Mouse (Mus musculus): Measurements from ENCODE around the gene Sh3yl1.

Sh3yl1 gene

DNA sequence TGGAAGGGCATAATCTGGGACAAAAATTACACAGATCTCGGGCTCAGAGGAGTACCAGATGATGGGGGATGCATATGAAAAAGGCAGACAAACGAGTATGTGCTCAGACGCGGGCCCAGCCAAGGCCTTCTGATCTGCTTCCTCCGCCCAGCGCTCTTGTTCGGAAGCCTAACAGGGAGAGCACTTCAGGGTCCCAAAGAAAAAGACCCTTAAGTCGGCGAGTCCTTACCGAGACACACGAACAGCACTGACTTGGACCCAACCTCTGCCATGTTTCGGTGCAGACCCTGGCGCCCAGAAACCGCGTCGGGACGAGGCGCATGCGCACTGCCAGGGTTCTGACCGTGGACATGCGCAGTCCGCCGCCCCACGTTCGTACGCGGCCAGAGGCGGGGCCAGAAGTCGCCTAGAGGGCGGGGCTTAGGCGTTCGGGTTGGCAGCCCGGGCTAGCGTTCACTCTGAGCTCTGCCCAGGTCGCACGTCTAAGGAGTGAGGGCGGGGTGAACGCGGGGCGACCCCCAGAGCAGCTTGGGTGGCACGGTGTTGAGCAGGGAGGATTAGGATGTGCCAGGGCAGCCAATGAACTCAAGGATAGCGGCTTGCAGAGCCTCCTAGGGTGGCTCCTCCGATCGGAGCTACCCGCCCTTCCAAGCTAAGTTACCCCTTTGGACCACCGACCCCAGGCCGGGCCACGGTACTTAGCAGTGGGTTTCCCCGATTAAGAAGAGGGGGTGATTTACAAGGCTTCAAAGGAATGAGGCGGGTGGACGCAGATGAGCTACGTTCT lies at the start of gene Sh3yl1, which contains the start of gene Acp1:
Sh3yl1 (plus strand) TSS at position 408 of the 787 bp plus-strand sequence.
Acp1 (minus strand) TSS at position 329 of the 787 bp plus-strand sequence.
- DNase-seq (ENCODE audit: low read depth, low spot score), result peak; percentile 95

DNA sequence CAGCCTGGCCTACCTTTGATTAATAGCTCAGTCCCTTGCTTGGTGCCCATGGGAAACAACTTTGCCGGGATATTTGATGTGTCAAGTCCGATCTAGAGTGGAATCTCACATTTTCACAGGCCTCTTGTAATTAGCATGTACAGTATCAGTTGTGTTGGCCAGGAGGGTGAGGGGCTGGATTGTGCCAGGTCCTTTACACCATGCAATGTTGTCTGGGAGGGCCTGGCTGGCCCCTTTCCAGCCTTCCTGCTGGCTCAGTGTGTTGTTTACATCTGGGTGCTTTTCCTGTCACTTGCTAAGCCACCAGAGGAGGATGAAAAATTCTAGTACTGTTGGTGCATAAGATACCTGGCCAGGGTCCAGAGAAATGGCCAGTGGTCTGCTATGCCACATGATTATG lies 47.1 kb upstream of the Sh3yl1 start:
- no peak for DNase-seq (ENCODE audit: low read depth, low spot score)

DNA sequence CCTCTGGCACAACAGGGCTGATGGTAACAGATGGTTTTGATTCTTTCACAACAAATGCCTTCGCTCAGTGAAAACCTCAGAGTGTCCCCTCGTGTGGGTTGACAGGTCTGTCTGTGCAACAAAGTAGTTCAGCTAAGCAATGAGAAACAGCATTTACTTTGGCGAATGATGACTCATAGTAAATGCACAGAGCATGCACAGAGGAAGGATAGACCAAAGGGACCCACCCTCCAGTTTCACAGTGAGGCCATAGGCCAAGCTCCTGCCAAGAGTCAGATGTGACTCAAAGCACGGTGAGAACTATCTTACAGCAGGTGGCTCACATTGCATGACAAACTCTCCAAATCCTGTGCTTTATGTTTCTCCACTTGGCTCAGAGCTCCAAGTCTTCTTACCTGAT lies 45.7 kb upstream of the Sh3yl1 start:
- DNase-seq (ENCODE audit: low read depth, low spot score), result no peak

DNA sequence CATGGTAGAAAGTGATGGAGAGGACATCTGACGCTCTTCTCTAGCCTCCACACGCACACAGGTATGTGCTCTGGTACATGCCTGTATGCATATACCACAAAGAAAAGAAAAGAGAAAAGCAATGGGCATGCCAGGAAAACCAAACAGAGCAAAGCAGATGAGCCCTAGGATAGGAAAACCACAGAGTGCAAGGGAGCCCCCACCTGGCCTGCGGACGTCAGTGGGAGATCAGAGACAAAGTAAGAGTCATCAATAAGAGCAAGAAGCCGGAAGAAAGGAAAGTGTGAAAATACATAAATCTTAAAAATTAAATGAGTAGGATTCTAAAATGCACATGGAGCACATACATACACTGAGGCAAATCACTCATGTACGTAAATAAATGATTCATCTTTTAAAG lies 32.0 kb upstream of the Sh3yl1 start:
- no peak for DNase-seq (ENCODE audit: low read depth, low spot score)

DNA sequence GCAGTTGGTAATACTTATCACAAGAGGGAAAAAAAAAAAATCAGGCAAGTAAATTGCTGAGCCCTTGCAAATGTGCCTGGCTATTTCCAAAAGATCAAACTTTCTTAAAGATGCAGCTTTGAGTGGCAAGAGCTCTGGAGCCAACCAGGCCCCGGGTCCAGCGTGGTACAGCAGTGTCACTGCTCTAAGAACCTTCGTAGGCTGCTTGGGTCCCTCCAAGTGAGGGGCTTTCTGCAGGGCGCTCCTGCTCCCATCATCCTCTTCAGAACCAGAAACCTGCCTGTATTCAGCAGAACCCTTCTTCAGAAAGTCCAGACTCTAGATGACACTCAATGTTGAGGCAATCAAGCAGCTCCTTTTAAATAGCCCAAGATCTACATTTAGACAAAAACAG lies 27.9 kb upstream of the Sh3yl1 start:
- no peak for DNase-seq (ENCODE audit: low read depth, low spot score)

DNA sequence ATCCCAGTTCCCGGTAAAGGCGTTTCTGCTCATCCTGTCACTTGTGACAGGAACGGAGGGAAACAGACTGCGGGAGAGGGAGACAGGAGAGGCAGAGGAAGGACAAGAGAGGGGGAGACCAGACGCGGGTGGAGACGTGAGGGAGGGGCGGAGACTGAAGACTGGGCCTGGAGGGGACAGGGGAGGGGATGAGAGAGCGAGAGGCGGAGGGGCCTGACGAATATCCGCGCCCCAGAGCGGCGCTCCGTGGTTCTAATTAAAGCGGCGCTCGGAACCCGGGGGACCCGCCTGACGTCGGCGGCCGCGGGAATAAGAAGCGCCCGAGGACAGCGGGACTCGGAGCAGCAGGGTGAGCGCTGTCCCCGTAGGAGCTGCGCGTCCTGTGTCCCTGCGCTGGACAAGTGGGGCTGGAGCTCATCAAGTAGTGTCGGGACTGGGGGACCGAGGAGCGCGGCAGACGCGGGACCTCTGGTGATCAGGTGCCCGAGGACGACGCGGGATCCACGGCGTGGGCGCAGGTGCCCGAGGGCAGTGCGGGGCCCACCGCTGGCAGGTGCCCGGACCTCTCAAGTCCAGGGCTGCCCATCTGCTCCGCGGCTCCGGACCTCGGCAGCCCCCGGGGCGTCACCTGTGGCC lies 27.4 kb upstream of the Sh3yl1 start, which contains the start of gene Alkal2:
Alkal2 (plus strand) TSS at position 337 of the 636 bp plus-strand sequence.
- DNase-seq (ENCODE audit: low read depth, low spot score), result no peak

DNA sequence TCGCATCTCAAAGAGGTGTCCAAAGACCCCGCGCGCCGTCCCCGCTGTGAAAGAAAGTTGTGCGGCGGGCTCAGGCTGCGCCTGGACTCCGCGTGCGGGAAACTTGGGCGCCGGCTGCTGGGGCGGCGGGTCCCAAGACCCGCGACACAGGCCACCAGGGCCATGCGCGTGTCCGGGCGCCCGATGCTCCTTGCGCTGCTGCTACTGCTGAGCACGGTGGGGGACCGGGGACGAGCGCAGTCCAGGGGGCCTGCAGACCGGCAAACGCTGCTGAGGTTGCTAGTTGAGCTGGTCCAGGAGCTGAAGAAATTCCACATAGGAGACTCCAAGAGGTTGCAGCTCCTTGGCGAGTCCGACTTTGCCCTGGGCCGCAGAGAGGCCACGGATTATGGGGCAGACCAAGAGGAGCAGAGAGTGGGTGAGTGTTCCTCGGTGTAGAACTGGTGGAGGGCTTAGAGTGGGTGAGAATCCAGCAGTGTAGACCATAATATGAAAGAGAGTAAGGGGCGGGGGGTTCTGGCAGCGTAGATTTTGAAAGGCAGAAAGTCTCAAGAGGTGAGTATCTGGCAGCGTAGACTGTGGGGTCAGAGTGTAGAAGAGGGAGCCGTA lies 26.7 kb upstream of the Sh3yl1 start:
- DNase-seq (ENCODE audit: low read depth, low spot score), result no peak

DNA sequence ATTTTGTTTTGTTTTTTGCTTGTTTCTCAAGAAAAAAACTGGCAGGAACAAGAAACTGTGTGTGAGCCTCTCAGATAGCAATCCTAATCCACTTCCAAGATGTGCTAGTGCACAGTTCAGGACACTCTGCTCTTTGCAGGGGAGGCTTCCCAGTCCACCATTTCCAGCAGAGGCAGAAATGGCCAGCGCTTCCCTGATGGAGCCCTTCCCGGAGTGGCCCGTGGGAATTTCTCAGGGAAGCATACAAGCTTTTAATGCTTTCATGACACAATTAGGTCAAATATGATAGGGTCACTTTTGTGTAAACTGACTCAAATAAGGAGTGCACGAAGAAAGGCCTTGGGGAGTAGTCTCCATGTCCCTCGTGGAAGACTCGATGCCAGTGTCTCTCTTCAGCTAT lies 25.6 kb upstream of the Sh3yl1 start:
- DNase-seq (ENCODE audit: low read depth, low spot score), result no peak

DNA sequence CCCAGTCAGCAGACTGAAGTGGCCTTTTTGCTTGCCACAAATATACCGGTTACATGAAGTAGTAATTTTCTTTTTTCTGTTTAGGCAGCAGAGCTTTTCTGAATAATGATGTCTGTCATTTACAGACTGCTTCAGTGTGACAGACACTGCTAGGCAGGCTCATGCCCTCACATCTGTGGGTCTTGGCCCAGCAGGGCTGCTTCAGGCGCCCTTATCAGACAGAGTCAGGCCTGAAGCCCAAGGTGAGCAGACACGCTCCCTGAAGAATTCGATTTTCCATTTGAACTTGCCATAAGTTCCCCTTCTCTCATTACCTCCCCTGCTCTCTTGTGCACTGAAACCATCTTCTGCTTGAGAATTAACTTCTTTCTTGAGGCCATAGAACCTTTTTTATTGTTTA lies 23.5 kb upstream of the Sh3yl1 start:
- no peak for DNase-seq (ENCODE audit: low read depth, low spot score)

DNA sequence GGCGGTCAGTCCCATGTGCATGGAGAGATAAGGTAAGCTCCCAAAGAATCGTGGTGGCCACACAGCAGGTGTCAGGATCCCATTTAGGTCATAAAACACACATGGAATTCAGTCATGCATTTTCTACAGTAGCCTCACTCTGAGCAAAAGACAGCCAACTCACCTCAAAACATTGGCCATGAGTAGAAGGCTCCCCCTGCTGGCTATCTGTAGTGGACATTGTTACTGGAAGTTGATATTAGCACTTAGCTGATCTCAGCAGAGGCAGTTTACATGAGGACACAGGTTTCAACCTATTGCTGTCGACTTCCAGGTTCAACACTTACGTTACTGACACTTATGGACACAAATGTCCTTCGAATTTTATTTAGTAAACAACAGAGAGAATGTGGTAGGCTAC lies 21.4 kb upstream of the Sh3yl1 start:
- DNase-seq (ENCODE audit: low read depth, low spot score), result peak; percentile 55

DNA sequence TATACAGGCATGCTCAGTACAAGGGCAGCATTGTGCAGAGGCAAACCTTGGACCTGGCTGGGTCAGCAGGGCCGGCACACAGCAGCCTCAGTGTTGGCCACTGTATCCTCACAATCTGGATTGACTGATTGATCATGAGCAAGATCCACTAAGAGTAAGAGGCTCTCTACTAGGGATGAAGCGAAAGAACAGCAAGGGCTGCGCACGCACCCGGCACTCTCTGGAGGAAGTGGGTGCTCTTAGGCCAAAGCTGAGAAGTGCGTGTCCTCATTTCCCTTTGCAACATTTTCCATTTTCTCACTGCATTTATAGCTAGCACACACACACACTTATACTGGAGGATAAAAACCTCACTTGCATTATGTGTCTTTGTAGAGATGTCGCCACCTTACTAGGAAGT lies 20.0 kb upstream of the Sh3yl1 start:
- no peak for DNase-seq (ENCODE audit: low read depth, low spot score)

DNA sequence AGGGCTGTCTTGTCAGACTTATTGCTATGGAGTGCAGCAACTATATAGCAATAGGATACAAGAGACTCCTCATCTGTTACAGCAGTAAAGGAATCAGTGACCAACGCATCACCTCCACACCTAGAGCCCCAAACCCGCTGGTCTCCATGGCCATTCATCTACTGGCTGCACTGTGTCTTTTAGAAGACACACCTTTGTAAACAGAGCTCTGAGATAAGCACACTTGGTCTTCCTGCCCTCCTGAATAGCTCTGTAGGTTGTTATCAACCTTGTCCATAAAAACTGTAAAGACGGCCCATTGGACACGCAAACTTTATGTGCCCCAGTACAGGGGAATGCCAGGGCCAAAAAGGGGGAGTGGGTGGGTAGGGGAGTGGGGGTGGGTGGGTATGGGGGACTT lies 14.4 kb upstream of the Sh3yl1 start:
- DNase-seq (ENCODE audit: low read depth, low spot score), result no peak

DNA sequence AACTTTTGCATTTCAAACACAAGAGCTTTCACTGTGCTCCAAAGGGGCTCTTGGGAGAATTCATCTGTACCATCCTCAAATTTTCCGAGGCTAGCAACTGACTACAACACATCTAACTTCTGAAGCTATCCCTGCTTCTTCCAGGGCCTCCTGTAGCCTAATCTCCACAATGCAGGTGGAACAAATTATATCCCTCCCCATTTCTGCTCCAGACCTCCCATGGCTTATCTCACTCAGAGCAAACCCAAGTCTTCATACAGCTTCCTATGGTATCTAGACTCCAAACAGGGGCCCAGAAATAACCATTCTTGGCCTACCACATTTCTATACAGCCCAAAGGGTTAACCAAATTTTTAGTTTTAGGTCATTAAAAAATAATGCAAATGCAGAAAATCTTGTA lies 2.8 kb upstream of the Sh3yl1 start:
- DNase-seq (ENCODE audit: low read depth, low spot score), result no peak

DNA sequence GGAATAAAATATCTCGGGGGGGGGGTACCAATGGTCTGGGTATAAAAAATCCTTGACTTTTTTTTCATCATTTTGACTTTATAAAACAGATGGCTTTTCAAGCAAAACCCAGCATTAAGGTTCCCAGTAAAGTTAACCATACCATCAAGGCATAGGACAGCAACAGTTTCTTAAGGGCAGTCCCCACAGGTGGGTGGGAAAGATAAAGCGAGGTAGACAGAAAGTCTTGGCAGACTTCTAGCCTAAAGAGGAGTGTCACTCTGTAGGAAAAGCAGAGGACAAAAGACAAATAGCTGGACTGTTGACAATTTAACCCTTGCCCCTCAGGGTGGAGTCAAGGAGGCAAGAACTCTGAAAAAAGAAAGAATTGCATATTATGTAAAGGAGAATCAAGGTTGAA lies 1.6 kb upstream of the Sh3yl1 start:
- DNase-seq (ENCODE audit: low read depth, low spot score), result no peak

DNA sequence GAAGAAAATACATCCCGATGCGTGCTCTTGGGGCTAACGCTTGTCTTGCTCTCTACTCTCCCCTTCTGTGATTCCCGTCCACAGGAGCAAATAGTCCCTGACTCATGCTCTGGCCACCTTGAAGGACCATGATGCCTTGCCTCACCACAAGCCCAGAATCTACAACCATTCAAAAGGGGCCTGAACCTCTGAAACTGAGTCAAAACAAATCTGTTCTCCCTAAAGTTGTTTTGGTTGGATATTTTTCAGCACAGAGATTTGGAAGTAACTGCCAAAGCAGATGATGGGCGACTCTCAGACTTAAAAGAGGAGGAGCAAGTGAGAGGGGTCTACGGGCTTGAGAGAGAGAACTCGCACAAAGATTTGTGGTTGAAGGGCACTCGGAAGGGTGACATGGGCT lies 608 bp upstream of the Sh3yl1 start:
- DNase-seq (ENCODE audit: low read depth, low spot score), result peak; percentile 53

DNA sequence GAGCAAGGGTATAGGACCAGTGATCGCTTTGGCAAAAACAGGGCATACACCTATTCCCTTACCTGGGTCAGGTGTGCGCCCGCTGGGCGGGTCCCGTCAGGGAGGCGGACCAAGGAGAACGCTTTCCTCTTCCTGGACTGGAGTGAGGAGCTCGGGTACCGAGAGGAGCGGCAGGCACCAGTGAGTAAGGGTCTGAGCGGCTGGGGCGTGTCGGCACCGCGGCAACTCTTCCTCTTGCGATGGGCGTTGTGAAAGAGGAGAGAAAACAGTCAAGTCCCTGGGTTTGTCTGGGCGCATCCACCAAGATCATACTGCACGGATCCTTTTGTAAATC lies 547 bp downstream of the Sh3yl1 start:
- no peak for DNase-seq (ENCODE audit: low read depth, low spot score)

DNA sequence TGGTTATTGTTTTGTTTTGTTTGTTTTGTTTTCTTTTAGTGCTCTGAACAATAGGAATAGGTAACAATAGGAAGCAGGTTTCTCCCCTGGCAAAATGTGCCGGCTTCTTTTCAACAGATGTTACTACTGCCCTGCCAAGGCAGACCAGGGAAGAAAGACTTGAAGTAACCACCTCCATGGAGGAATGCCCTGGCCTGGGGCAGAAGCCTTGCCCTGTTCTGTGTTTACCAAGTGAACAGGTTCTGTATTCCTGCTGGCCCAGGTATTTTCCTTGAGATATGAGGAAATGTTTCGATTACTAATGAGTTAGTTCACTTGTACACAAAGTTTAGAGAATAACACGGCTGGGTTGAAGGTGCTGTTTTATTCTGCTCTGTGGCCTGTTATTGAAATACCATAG lies 1.4 kb downstream of the Sh3yl1 start:
- no peak for DNase-seq (ENCODE audit: low read depth, low spot score)

DNA sequence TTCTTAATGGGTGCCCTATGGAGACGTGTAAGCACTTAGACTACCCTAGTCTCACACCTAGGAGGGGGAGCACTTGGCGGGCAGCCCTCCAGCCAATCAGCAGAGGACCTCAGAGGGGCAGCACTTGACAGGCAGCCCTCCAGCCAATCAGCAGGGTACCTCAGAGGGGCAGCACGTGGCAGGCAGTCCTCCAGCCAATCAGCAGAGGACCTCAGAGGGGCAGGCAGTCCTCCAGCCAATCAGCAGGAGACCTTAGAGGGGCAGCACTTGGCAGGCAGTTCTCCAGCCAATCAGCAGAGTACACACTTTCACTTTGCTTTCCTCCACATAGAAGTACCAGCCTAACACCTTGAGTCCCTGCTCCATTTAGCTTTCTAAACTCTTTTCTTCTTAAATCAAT lies 10.9 kb downstream of the Sh3yl1 start:
- DNase-seq (ENCODE audit: low read depth, low spot score), result peak; percentile 69

DNA sequence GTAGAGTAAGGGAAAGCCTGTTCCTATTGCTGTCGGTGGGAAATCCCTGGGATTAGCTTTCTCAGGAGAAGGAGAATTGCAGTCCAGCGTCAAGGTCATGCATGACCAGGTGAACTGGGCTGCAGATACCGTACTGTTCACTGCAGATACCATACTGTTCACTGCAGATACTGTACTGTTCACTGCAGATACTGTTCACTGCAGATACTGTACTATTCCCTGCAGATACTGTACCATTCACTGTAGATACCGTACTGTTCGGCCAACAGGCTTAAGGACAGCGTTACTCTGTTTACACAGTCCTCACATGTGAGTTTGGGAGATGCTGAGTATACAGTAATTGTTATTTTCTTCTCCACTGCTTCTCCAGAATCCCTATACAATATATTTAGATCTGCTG lies 16.7 kb downstream of the Sh3yl1 start:
- DNase-seq (ENCODE audit: low read depth, low spot score), result no peak

DNA sequence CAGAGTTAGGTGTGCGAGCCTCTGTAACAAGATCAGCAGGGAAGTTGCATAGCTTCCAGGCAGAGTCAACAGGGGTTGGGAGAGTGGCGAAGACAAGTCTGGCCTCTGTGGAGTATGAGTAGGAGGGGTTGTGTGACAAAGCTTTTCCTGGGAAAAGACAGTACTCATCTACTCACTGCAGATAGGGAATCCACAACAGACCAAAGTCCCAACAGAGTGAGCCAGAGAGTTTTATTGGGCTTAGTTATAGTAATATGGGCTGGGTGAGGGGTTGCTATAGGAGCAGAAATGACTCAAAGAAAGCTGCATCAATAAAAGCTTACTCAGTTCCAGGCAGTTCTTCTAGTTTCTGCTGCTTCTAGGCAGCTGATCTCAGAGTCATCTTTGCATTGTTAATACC lies 21.8 kb downstream of the Sh3yl1 start:
- no peak for DNase-seq (ENCODE audit: low read depth, low spot score)

DNA sequence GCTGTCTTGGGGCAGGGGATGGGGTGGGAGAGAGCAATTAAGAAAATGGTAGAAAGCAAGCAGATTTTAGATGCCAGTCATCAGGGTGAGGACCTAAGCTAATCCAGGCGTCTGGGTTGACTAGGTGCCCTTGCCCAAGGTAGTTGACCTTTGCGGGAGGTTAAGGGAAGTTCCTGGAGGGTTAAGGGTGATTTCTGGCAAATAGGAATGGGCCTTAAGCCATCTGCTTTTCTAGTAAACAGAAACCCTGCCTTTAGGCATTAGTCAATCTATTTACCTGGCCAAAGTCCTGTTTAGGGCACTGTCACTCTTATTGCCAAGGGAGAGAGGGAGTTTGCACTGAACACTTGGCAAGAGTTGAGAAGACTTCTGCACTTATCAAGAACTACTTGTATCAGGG lies 25.4 kb downstream of the Sh3yl1 start:
- no peak for DNase-seq (ENCODE audit: low read depth, low spot score)

DNA sequence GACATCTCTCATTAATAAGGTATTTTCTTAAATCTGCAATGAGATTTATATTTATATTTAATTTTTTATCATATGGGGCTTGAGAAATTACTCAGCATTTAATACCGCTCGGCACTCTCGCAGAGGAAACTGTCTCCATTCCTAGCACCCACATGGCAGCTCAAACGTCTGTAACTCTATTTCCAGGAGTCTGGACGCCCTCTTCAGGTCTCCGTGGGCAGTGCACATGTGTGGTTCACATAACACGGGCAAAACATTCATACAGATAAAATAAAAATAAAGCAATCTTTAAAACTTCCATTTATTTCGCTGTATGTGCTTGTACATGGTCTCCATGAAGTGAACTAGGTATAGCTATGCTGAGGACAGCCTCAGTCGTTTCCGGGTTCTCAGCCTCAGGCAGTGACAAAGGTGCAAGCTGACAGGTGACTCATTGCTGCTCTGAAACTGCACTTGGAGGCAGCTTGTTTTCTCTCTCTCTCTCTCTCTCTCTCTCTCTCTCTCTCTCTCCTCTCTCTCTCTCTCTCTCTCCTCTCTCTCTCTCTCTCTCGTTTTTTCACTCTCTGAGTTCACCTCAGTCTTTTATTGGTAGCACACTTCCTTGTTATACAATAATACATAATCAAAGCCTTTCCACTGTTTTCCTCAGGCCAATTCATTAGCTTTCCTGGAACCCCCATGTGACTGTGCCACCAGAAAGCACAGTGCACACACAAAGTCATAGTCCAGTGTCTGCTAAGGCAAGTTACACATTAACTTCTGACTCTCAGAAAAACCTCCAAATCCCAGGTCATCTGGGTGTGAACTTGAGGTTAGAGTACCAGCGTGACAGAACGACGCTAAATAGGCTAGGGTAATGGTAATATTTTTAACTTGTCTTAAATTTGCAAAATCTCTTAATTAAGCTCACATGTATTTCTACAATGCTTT lies 31.9 kb downstream of the Sh3yl1 start:
- DNase-seq (ENCODE audit: low read depth, low spot score), result no peak
